Mouse (Mus musculus) ZHBTc4 (cell line): Measurements from ENCODE around the gene Klk6.

Source experiments
- DNase-seq: peaks from one replicate; pipeline ENCODE4 v3.0.0-alpha.2; 2011; ENCODE audit warnings: low read depth, low spot score

Klk6 gene

GRCm38 (mm10) chr7:43821581-43821980 lies 2.7 kb upstream of the Klk6 start:
- DNase-seq: no peak

- no peak for DNase-seq
Measured at GRCm38 (mm10) chr7:43826056-43826455, 1.8 kb downstream of the Klk6 start.

GRCm38 (mm10) chr7:43827706-43828105 lies 3.4 kb downstream of the Klk6 start:
- DNase-seq: no peak

DNA sequence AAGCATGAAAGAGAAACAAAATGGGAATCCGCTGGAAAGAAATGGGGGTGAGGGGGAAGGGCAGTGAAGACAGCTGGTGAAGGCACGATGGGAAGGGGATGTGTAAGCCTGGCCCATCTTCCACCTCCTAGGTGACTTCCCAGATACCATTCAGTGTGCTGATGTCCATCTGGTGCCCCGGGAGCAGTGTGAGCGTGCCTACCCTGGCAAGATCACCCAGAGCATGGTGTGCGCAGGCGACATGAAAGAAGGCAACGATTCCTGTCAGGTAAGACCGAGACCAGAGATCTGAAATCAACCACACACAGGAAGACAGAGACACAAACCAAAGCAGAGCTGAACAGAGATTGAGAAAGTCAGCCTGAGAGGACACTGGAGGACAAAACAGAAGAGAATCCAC lies 4.7 kb downstream of the Klk6 start:
- DNase-seq: no peak

GRCm38 (mm10) chr7:43841701-43842100 lies 17.4 kb downstream of the Klk6 start, which contains the start of gene Klk5:
Gene Klk5 (plus strand): TSS chr7:43841971.
- no peak for DNase-seq

DNA sequence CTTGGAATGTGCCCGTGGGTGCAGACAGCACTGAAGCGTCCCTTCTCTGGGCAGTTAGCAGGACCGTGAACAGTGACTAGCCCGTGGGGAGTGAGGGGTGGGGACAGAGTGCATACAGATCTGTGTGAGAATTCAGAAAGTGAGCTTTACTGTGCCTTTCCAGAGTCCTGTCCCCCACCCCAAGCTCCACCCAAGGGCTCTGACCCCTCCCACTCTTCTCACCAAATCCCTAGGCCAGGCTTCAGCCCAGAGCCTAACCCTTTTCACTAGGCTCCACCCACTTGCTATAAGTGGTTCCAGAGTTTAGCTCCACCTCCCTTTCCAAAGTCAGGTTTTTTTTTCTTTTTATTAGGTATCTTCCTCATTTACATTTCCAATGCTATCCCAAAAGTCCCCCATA lies 19.5 kb downstream of the Klk6 start:
- peak; percentile 40 for DNase-seq

- DNase-seq: no peak
Measured at GRCm38 (mm10) chr7:43851616-43852015, 27.3 kb downstream of the Klk6 start.

GRCm38 (mm10) chr7:43854642-43855380 lies 30.5 kb downstream of the Klk6 start:
- peak; percentile 81 for DNase-seq

DNA sequence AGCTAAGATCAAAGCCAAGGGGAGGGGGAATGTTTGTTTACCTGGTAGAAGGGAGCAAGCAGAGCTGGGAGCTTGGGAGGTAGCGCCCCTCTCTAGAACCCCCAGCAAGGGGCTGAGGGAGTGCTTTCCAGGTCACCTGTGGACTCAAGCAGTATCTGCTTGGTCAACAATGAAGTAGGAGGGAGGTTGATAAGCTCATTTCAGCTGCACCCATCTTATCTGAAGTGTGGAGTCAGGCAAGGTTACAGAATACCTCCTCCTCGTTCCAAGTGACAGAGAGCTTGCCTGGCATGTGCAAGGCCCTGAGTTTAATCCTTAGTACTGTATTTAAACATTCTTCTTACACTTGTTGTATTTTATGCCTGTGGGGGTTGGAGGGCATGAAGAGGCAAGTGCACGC lies 31.4 kb downstream of the Klk6 start:
- DNase-seq: no peak

GRCm38 (mm10) chr7:43856307-43856706 lies 32.0 kb downstream of the Klk6 start:
- DNase-seq: peak; percentile 73

DNA sequence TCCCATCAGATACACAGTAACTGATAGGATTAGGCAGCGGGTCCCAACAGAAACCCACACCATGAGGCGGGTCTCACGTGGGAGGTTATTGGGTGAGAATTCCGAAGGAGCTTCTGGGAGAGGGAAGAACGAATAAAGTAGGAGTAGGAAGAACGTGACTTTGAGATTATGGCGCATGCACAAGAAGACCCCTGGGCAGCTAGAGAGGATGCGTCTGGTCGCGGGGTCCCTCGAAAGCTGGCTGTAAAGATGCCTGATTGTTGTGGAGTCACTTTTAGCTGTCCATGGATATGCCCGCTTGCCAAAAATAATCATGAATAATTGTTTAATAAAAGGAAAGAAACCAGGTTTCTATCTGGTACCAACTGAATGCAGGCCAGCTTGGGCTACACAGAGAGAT lies 33.2 kb downstream of the Klk6 start:
- peak; percentile 25 for DNase-seq

GRCm38 (mm10) chr7:43860411-43860810 lies 36.1 kb downstream of the Klk6 start:
- no peak for DNase-seq

- DNase-seq: peak; percentile 90
Measured at GRCm38 (mm10) chr7:43873237-43873636, 48.9 kb downstream of the Klk6 start.

GRCm38 (mm10) chr7:43873674-43874073 lies 49.4 kb downstream of the Klk6 start:
- DNase-seq: peak; percentile 49

GRCm38 (mm10) chr7:43874868-43875375 lies 50.6 kb downstream of the Klk6 start:
- DNase-seq: no peak

GRCm38 (mm10) chr7:43876444-43876843 lies 52.1 kb downstream of the Klk6 start:
- no peak for DNase-seq

DNA sequence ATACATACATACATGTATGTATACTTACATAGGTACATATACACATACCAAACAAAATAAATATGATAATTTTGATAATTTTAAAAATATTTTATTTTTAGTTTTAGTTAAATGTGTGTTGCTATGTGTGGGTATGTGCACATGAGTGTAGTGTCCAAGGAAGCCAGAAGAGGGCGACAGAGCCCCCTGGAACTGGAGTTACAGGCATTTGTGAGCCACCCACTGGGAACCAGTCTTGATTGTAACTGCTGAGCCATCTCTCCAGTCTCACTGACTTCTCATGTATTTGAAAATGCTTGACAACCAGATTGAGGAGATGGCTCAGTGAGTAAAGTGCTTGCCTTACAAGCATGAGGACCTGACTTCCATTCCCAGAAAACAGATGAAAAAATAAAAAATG lies 54.0 kb downstream of the Klk6 start:
- DNase-seq: peak; percentile 57

DNA sequence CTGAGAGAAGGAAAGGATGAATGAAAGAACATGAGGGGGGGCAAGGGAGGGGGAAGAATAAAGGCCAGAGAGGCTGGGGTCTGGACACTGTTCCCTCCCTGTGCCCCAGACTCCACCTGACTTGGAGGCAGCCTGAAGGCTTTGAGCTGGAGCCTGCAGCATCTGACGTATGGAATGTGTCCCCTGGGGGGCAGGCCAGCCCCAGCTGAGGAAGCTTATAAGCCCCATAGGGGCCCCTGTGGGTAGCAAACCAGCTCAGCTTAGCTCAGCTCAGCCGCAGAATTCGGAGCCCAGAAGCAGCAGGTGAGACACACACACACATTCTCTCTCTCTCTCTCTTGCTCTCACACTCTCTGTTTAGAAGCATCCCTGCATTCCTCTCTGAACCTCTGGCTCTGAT lies 56.6 kb downstream of the Klk6 start, which contains the start of gene Klk4:
TSS of gene Klk4 (plus strand) at position 249 of the 400 bp plus-strand sequence.
- no peak for DNase-seq
